Mouse (Mus musculus) heart, adult 11 months (tissue): ENCODE results near the gene Trpv1.
A peak's percentile ranks its signal among the peaks of the same experiment; 100 is the strongest.

Experiments used
- DNase-seq: peaks from one replicate; pipeline ENCODE4 v3.0.0; 2022

The Trpv1 gene

GRCm38 (mm10) chr11:73233992-73234391, at the start of gene Trpv1:
Trpv1 (plus strand) TSS chr11:73234292.
- DNase-seq: no peak

- DNase-seq: no peak
Measured at GRCm38 (mm10) chr11:73185872-73186615, 48.0 kb upstream of the Trpv1 start.

GRCm38 (mm10) chr11:73187231-73187630, 46.9 kb upstream of the Trpv1 start:
- DNase-seq: no peak

GRCm38 (mm10) chr11:73193047-73193446, 41.0 kb upstream of the Trpv1 start:
- peak; percentile 96 for DNase-seq

GRCm38 (mm10) chr11:73194444-73194843, 39.6 kb upstream of the Trpv1 start:
- no peak for DNase-seq

- DNase-seq: no peak
Measured at GRCm38 (mm10) chr11:73198190-73198589, 35.9 kb upstream of the Trpv1 start.

GRCm38 (mm10) chr11:73198603-73199229, 35.4 kb upstream of the Trpv1 start, which contains the start of gene Ctns:
Ctns (minus strand) TSS chr11:73199042.
- peak; percentile 99 for DNase-seq

GRCm38 (mm10) chr11:73199230-73199712, 34.8 kb upstream of the Trpv1 start, which contains the start of gene Shpk:
Shpk (plus strand) TSS chr11:73199460.
- peak; percentile 100 for DNase-seq

GRCm38 (mm10) chr11:73199879-73200278, 34.2 kb upstream of the Trpv1 start:
- DNase-seq: no peak

- no peak for DNase-seq
Measured at GRCm38 (mm10) chr11:73201021-73201420, 33.1 kb upstream of the Trpv1 start.

- DNase-seq: peak; percentile 94
Measured at GRCm38 (mm10) chr11:73201597-73201996, 32.5 kb upstream of the Trpv1 start.

- DNase-seq: peak; percentile 93
Measured at GRCm38 (mm10) chr11:73203895-73204294, 30.2 kb upstream of the Trpv1 start.

GRCm38 (mm10) chr11:73205194-73205593, 28.9 kb upstream of the Trpv1 start:
- DNase-seq: no peak

GRCm38 (mm10) chr11:73207621-73208020, 26.5 kb upstream of the Trpv1 start:
- DNase-seq: no peak

- DNase-seq: no peak
Measured at GRCm38 (mm10) chr11:73213956-73214355, 20.1 kb upstream of the Trpv1 start.

GRCm38 (mm10) chr11:73219671-73220070, 14.4 kb upstream of the Trpv1 start:
- no peak for DNase-seq

- no peak for DNase-seq
Measured at GRCm38 (mm10) chr11:73220651-73221050, 13.4 kb upstream of the Trpv1 start.

- no peak for DNase-seq
Measured at GRCm38 (mm10) chr11:73222846-73223245, 11.2 kb upstream of the Trpv1 start.

GRCm38 (mm10) chr11:73223966-73224365, 10.1 kb upstream of the Trpv1 start:
- no peak for DNase-seq

GRCm38 (mm10) chr11:73225856-73226255, 8.2 kb upstream of the Trpv1 start:
- no peak for DNase-seq

GRCm38 (mm10) chr11:73228881-73229280, 5.2 kb upstream of the Trpv1 start:
- DNase-seq: no peak

- no peak for DNase-seq
Measured at GRCm38 (mm10) chr11:73230081-73230480, 4.0 kb upstream of the Trpv1 start.

- no peak for DNase-seq
Measured at GRCm38 (mm10) chr11:73232513-73232912, 1.6 kb upstream of the Trpv1 start.
